Mouse (Mus musculus): ENCODE data around the gene Foxp1. TPM values are rescaled to one million over a fixed set of nuclear protein-coding genes. Genes with fewer than 3 reads are reported as not detected.

Foxp1 gene
- total RNA-seq, 4 experiments from 2014 or later, result 90.9 to 101 (median 95.2) TPM

GRCm38 (mm10) chr6:99217846-99218245, 304.7 kb downstream of the Foxp1 start:
- no peak for DNase-seq (ENCODE audit: low spot score in 2 of 2)

GRCm38 (mm10) chr6:99217155-99217554, 305.4 kb downstream of the Foxp1 start:
- DNase-seq (ENCODE audit: low spot score in 2 of 2), result no peak

DNA sequence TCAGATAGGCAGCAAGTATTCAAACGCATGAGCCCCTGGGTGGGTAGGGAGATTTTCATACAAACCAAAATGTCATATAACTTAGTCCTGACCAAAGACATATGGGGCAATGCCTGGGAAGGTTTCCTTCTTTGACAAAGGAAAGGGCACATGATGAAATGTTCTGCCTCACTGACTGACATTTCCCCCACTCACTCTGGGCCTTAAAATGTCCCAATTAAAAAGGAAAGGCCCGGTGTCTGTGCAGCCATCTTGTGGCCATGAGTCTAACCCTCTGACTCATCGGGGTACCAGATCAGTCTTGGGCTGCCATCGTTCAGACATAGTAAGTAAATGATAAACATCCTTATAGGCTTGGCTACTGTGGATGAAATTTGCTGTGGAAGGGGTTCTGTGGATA, 310.1 kb downstream of the Foxp1 start:
- DNase-seq (ENCODE audit: low spot score in 2 of 2), result no peak

DNA sequence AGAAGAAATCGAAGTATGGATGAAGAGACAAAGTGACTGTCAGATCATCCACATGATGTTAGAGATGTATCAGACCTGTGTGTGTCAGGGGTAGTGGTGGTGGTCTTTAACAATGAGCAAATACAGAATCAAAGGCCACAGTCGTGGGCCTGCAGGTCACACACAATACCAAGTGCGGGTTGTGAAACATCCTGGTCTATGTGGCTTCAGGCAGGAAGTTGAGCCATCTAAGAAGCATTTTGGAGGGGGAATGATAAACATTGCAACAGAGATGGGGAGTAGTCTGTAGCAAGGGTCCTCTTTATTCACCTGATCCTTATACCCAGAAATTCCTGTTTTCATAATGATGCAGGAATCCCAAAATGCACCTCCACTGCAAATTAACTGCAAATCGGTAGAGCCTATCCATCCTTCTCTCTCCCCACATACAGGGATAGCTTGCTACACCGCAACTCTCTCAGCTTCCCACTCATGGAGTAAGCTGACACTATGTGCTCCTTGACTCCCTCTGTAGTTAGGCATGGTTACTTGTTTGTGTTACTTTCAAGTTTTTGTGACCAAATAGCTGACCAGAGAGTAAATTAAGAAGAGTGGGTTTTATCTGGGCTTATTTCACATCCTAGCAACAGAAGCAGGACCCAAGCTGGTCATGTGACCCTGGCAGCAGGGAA, 310.7 kb downstream of the Foxp1 start:
- no peak for DNase-seq (ENCODE audit: low spot score in 2 of 2)

DNA sequence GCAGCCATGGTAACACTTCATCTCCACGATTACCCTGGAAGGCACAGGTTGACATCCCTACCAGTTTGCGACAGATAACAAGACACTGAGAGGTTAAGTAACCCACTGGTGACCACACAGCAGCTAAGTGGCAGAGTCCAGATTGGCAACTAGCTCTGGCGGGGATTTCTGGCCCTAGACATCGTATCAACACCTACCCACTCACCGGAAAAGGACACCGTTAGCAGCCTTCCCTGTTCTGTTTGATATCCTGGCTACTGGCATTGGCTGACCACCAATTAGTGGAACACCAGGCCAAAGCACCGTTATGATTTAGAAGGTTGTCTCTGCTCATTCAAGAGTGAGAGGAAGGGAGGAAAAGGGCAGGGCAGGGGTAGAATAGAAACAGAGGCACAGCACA, 312.4 kb downstream of the Foxp1 start:
- DNase-seq (ENCODE audit: low spot score in 2 of 2), result no peak

DNA sequence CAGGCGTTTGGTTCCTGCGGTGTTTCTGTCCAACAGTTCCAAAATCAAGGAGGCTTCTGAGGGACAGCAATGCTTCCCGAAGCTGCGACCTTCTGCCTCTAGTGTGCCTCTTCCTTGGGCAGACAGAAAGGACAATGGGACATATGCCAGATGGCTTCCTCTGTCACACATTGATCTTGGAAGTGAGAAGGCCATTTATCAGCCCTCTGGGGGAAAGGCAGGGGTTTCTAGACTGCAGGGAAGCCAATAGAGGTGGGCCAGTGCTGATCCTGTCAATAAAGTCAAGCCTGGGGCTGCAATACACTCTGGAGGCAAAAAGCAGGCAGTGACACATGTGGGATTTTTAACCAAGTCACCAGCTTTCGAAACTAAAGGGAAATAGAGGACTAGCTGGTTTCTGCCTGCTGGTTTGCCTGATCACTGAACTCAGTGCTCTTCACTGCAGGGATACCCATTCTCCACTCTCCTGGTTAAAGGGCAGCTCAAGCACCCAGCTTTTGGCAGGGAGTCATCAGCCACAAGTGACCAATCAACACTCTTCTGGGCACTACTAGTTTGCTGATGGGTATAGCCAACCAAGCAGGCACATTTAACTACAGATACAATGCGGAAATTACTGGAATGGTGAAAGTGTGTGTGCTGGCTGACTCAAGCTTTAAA, 315.2 kb downstream of the Foxp1 start:
- no peak for DNase-seq (ENCODE audit: low spot score in 2 of 2)

DNA sequence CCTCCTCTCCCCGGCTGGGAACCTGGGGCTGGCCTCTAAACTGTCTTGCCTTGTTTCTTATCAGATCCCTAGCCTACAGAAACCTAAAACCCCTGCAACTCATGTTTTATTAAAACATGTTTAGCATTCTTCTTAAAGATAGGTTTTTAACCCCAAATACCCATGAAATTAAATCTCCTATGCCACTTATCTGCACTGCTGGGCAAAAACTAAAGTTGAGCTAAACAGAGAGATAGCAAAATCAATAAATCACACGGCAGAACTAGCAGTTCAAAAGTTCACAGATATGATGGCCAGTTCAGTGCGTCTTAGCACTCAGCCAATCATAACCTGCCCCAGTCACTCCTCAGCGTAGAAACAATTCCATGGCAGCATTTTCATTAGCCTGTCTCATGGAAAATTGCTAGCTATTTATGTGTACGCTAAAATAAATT, 316.1 kb downstream of the Foxp1 start:
- no peak for DNase-seq (ENCODE audit: low spot score in 2 of 2)

GRCm38 (mm10) chr6:99205587-99206436, 316.7 kb downstream of the Foxp1 start:
- DNase-seq (ENCODE audit: low spot score in 2 of 2), result no peak

DNA sequence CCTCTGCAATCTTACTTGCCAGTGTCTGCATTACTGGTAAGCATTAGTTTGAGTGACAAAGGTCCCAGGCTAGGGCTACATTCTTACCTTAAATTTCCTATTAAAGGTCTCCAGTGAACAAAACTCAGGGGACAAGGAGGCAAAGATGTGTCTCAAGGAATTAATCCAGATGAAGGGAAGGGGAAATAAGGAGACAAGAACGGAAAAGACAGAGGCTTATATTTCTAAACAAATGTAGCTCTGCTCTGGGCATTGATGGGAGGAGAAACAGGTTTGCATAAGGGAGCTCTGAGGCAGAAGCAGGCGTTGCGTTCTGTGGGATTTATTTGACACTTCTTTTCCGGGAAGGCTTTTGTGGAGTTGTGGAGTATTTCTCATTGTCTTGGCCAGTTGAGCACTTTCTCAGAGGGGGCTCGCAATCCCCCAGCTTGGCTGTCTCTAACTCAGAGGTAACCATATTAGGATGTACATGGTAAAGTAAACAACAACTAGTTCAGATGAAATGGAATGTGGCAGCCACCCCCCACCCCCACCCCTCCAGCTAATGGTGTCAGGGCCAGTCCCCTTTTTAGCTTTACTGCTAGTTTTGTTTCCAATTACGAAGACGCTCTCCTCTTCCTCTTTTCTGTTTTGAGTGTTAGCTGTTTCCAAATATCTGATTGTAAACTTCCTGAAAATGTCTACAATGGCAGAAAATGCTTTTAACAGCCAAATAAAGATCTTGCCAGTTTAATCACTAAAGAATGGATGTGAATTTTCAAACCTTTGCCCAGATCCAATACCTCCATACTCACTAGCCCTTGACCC, 317.5 kb downstream of the Foxp1 start:
- no peak for DNase-seq (ENCODE audit: low spot score in 2 of 2)

DNA sequence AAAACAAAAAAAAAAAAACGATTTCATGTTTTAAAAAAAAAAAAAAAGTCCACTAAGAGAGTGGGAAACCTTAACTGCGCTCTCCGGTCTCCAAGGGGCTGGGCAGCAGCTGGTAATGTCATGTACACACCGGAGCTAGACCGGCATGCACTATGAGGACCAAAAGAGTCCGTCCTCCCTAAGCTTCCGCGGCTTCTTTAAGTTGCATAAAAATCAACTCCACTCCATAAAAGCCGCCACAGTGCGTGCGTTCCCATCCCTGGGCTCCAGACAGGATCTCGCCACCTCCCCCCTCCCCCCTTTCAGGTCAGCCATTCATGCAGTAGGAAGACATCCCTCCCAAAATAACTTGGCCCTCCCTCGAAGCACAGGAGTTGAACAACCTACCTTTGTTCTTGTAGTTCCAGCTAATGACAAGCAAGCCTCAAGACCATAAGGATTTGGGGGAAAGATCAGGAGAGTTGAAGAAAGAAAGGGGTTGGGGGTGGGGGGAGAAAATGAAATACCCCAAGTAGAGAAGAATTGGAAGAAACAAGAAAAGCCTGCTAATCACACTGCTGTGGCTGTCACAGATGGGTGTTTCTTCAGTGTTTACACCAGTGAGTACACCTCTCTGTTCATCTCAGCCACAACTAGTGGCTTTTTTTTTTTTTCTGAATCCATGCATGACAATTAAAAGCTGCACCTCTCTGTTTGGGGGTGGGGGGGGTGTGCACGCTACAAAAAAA, 318.3 kb downstream of the Foxp1 start:
- no peak for DNase-seq (ENCODE audit: low spot score in 2 of 2)

DNA sequence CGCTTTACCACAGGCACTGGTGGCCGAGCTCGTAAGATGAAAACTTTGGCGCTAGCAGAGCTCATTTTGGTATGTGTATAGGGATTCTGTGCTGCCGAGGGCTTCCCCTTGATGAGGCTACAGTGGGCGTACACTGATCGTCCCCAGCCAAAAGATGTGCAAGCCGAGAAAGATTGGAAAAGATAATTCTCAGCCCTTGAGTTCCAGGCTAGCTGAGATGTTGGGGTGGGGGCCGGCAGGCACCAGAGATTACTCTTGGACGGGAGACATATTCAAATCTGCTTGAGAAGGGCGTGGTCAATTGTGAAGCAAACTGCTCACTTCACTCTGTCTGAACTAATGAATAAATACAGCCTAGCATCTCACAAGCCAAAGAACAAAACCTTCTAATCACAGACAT, 319.3 kb downstream of the Foxp1 start:
- DNase-seq (ENCODE audit: low spot score in 2 of 2), result no peak

- DNase-seq (ENCODE audit: low spot score in 2 of 2), result no peak
Observed at GRCm38 (mm10) chr6:99202781-99203180, 319.7 kb downstream of the Foxp1 start.

GRCm38 (mm10) chr6:99201271-99201705, 321.2 kb downstream of the Foxp1 start:
- no peak for DNase-seq (ENCODE audit: low spot score in 2 of 2)

- no peak for DNase-seq (ENCODE audit: low spot score in 2 of 2)
Observed at GRCm38 (mm10) chr6:99200656-99201055, 321.9 kb downstream of the Foxp1 start.

- no peak for DNase-seq (ENCODE audit: low spot score in 2 of 2)
Observed at GRCm38 (mm10) chr6:99199277-99199676, 323.2 kb downstream of the Foxp1 start.

DNA sequence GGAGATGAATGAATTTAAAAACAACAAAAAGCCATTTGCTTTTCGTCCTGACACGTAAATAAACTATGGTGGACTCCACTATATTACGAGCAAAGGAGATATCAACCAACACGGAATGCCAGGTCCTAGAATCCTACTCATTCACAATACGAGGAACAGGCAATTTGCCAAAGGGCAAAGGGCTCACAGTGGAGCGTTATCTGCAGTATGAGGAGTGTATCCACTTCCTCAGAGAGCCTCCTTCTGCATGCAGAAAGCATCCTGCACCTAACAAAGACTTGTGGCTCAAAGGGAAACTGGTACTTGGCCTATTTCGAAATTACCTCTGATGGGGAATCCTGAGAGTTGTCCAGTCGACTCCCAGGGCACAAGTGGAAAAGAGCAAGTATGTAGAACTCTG, 328.8 kb downstream of the Foxp1 start:
- no peak for DNase-seq (ENCODE audit: low spot score in 2 of 2)

- DNase-seq (ENCODE audit: low spot score in 2 of 2), result no peak
Observed at GRCm38 (mm10) chr6:99191636-99192137, 330.8 kb downstream of the Foxp1 start.

DNA sequence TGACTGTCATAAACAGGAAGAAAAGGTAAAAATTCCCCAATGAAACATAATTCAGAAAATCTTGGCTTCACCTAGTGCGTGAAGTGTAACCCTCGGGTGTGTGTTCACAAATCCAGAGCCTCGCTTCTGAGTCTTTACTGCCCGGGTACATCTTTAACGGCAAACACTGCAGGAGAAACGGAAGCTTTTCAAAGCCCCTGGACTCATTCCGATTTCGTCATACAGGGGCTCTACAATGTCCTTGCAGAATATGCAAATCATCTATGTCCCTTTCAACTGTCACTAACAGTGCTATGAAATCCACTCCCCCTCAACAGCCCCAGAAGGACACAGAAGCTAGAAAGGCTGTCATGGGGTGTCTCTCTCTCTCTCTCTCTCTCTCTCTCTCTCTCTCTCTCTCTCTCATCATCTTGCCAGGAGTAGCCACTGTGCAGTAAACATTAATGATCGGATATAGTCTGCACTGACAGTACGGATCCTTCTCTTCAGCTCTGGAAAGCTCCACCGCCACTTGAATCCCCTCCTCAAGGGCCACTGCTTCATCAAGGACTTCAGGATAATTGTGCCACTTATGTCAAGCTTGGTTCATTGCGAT, 331.4 kb downstream of the Foxp1 start:
- no peak for DNase-seq (ENCODE audit: low spot score in 2 of 2)

DNA sequence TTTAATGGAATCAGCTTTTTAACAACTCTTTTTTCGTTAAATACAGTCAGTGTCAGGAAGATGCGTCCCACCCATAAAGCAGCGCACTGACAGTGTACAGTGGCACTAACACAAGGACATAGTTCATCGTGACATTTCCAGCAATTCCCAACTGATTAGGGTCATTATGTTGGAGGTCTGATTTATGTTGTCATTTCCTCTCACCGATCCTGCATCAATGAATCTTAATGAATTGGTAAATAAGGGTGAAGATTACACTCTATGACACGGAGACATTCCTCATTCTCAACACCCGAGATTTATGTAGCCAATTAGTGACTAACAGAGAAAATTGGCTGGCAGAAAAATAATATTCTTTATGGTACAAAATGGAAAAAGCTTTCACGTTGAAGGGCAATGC, 332.6 kb downstream of the Foxp1 start:
- DNase-seq (ENCODE audit: low spot score in 2 of 2), result no peak
